Mouse (Mus musculus): ENCODE measurements around the gene Ccnb2. TPM values are rescaled to one million over a fixed set of nuclear protein-coding genes. Genes with fewer than 3 reads are reported as not detected.

Ccnb2 gene
- polyA plus RNA-seq, 1 experiment: not detected

DNA sequence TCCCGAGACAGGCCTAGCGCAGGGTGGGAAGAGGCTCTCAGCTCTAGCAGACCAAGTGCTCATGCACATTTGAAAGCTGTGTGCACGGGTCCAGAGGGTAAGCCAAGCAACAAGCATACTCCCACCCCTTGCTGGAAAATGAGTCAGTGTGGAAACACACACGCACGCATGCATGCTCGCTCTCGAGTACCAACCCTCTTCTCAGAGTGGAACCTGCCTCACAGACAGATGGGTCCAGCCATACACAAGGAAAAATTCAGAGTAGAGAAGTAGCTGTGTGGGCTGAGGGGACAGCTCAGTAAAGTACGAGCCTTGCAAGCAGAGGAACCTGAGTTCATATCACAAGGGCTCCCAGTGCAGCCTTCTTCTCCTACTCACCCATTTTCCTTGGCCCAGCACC is 11.6 kb downstream of the Ccnb2 start:
- Histone ChIP-seq H3K27ac (ENCODE audit: insufficient read depth, low read depth, low read length) (no peak overlapping the region), H3K4me3 (ENCODE audit: insufficient read depth, low read depth, low read length) (no peak overlapping the region), H3K4me1 (ENCODE audit: control insufficient read depth, insufficient read depth, low read length) (peaks cover 12% of the 10 kb centered on the region)
- no peak for TF ChIP-seq POLR2A (IDR thresholded peaks at IDR 0.05; ENCODE audit: insufficient read depth, low read depth, low read length)
- no peak for TF ChIP-seq CTCF (IDR thresholded peaks at IDR 0.05; ENCODE audit: insufficient read depth, low read depth, low read length)
- 73% methylated on average over 8 of the region's 8 CpGs for WGBS

DNA sequence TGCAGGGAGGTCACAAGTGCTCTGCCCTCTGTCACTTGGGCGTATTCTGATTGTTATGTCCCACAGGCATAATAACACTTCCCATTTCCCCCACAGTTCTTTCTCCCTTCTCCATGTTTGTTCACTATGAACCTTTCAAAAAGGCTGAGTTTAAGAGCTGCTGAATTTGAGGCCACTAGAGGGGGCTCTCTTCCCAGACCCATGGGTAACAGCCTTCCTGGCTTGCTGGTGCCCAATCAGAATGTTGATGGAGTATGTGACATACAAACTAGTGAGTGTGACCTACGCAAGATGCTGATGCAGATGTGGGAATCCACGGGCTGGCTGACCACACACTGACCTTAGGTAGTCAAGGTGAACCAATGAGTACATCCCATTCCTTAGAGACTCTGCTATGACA is 12.6 kb downstream of the Ccnb2 start:
- Histone ChIP-seq H3K4me1 (ENCODE audit: control insufficient read depth, insufficient read depth, low read length) (peaks cover 15% of the 10 kb centered on the region), H3K27ac (ENCODE audit: insufficient read depth, low read depth, low read length) (no peak overlapping the region), H3K4me3 (ENCODE audit: insufficient read depth, low read depth, low read length) (no peak overlapping the region)
- TF ChIP-seq CTCF (IDR thresholded peaks at IDR 0.05; ENCODE audit: insufficient read depth, low read depth, low read length): no peak
- TF ChIP-seq POLR2A (IDR thresholded peaks at IDR 0.05; ENCODE audit: insufficient read depth, low read depth, low read length): no peak
- WGBS: 94% methylated on average over 3 of the region's 3 CpGs

DNA sequence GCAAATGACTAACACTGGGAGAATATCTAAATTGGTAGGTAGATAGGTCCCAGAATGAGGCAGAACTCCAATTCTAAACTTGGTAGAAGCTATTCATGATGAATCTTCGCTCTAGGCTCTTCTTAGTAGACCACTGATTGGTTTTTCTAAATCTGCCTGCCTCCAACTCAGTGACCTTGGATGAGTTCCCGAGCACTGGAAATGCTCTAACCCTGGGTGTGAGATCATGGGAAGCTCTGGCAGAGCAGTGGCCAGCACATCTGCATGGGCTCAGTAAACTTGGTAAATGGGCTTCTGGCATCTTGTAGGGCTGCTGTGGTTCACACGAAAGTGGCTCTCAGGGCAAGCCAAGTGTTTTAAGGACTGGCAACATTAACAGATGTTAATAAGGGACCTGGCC is 14.8 kb downstream of the Ccnb2 start:
- TF ChIP-seq CTCF (IDR thresholded peaks at IDR 0.05; ENCODE audit: insufficient read depth, low read depth, low read length) (no peak), POLR2A (IDR thresholded peaks at IDR 0.05; ENCODE audit: insufficient read depth, low read depth, low read length) (no peak)
- 46% methylated on average over 3 of the region's 3 CpGs for WGBS
- Histone ChIP-seq H3K27ac (ENCODE audit: insufficient read depth, low read depth, low read length) (peak overlapping the region; percentile 53; the same call in 1 of the 2 replicates), H3K4me3 (ENCODE audit: insufficient read depth, low read depth, low read length) (no peak overlapping the region), H3K4me1 (ENCODE audit: control insufficient read depth, insufficient read depth, low read length) (peaks cover 15% of the 10 kb centered on the region)

DNA sequence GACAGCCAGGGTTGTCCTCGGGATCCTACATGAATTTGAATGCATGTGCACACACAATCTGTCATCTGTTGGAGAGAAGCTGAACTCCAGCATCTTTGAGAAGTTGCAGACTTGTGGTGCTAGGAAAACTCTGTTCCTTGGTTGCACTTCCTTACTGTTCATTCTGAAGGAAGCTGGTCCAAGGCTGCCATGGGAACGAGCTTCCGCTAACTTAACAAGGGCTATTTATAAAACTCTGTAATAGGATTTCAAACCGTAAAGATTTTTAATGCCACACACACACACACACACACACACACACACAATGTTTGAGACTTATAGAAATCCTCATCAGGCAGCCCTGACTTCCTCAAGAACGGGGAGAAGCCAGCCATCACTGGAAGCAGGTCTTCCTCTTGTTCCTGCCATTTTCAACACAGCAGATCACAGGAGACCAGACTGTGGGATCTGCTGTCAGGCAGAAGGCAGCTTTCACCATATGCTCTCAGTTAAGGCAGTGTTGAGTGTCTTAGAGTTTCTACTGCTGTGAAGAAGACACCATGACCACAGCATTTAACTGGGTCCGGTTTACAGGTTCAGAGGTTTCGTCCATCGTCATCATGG is 19.3 kb downstream of the Ccnb2 start:
- WGBS: 59% methylated on average over 8 of the region's 8 CpGs
- peaks cover 13% of the 10 kb centered on the region for H3K4me1 ChIP-seq (ENCODE audit: control insufficient read depth, insufficient read depth, low read length)
- H3K4me3 ChIP-seq (ENCODE audit: insufficient read depth, low read depth, low read length): no peak overlapping the region
- no peak for TF ChIP-seq CTCF (IDR thresholded peaks at IDR 0.05; ENCODE audit: insufficient read depth, low read depth, low read length)
- TF ChIP-seq POLR2A (IDR thresholded peaks at IDR 0.05; ENCODE audit: insufficient read depth, low read depth, low read length): no peak
- no peak overlapping the region for H3K27ac ChIP-seq (ENCODE audit: insufficient read depth, low read depth, low read length)

DNA sequence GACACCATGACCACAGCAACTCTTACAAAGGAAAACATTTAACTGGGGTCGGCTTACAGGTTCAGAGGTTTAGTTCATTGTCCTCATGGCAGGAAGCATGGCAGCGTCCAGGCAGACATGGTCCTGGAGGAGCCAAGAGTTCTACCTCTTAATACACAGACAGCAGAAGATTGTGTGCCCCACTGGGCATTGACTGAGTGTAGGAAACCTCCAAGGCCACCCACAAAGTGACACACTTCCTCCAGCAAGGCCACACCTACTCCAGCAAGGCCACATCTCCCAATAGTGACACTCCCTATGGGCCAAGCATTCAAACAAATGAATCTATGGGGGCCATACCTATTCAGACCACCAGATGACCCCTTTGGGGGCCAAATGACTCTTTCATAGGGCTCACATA is 25.3 kb downstream of the Ccnb2 start:
- Histone ChIP-seq H3K4me1 (ENCODE audit: control insufficient read depth, insufficient read depth, low read length) (peaks cover 2% of the 10 kb centered on the region; the same call in 1 of the 2 replicates), H3K4me3 (ENCODE audit: insufficient read depth, low read depth, low read length) (no peak overlapping the region), H3K27ac (ENCODE audit: insufficient read depth, low read depth, low read length) (no peak overlapping the region)
- WGBS: 86% methylated on average over 2 of the region's 2 CpGs
- TF ChIP-seq CTCF (IDR thresholded peaks at IDR 0.05; ENCODE audit: insufficient read depth, low read depth, low read length) (no peak), POLR2A (IDR thresholded peaks at IDR 0.05; ENCODE audit: insufficient read depth, low read depth, low read length) (no peak)

DNA sequence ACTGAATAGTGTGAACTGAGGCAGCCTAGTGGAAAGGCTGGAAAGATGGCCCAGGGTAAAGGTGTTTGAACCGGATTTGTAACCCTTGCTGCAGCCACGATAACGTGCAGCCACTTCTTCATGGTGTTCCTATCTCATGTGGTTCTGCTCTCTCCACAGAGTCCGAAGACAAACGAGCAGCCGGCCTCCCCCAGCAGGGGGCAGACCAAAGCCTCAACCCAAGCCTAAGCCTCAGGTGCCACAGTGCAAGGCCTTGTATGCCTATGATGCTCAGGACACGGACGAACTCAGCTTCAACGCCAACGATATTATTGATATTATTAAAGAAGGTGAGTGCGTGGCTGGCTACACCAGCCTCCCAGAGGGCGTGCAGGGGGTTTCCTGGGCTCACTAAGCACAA is 25.7 kb downstream of the Ccnb2 start:
- no peak overlapping the region for H3K27ac ChIP-seq (ENCODE audit: insufficient read depth, low read depth, low read length)
- TF ChIP-seq CTCF (IDR thresholded peaks at IDR 0.05; ENCODE audit: insufficient read depth, low read depth, low read length): 0 out of 2 replicates have a peak, but pooled peaks have one; percentile 5
- no peak for TF ChIP-seq POLR2A (IDR thresholded peaks at IDR 0.05; ENCODE audit: insufficient read depth, low read depth, low read length)
- peaks cover 2% of the 10 kb centered on the region; the same call in 1 of the 2 replicates for H3K4me1 ChIP-seq (ENCODE audit: control insufficient read depth, insufficient read depth, low read length)
- H3K4me3 ChIP-seq (ENCODE audit: insufficient read depth, low read depth, low read length): no peak overlapping the region
- WGBS: 86% methylated on average over 12 of the region's 12 CpGs

DNA sequence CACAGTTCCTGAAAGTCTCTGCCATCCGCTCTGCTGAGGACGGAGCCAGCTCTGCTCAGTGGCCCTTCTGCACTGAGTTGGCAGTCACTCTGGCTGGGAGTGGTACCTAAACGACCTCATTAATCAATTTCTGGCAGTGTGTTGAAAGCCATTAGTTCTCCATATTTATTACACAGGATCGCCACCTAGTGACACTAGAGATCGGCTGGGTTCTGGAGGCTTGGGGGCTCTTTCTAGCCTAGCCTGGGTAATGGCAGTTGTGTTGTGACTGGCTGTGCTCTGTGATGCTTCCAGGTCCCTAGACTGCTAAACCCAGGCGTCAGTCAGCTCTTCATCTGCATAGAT is 28.8 kb downstream of the Ccnb2 start:
- no peak overlapping the region for H3K27ac ChIP-seq (ENCODE audit: insufficient read depth, low read depth, low read length)
- no peak overlapping the region for H3K4me3 ChIP-seq (ENCODE audit: insufficient read depth, low read depth, low read length)
- H3K4me1 ChIP-seq (ENCODE audit: control insufficient read depth, insufficient read depth, low read length): peaks cover 2% of the 10 kb centered on the region; the same call in 1 of the 2 replicates
- TF ChIP-seq POLR2A (IDR thresholded peaks at IDR 0.05; ENCODE audit: insufficient read depth, low read depth, low read length): no peak
- TF ChIP-seq CTCF (IDR thresholded peaks at IDR 0.05; ENCODE audit: insufficient read depth, low read depth, low read length): 0 out of 2 replicates have a peak, but pooled peaks have one; percentile 14
- 13% methylated on average over 6 of the region's 6 CpGs for WGBS

DNA sequence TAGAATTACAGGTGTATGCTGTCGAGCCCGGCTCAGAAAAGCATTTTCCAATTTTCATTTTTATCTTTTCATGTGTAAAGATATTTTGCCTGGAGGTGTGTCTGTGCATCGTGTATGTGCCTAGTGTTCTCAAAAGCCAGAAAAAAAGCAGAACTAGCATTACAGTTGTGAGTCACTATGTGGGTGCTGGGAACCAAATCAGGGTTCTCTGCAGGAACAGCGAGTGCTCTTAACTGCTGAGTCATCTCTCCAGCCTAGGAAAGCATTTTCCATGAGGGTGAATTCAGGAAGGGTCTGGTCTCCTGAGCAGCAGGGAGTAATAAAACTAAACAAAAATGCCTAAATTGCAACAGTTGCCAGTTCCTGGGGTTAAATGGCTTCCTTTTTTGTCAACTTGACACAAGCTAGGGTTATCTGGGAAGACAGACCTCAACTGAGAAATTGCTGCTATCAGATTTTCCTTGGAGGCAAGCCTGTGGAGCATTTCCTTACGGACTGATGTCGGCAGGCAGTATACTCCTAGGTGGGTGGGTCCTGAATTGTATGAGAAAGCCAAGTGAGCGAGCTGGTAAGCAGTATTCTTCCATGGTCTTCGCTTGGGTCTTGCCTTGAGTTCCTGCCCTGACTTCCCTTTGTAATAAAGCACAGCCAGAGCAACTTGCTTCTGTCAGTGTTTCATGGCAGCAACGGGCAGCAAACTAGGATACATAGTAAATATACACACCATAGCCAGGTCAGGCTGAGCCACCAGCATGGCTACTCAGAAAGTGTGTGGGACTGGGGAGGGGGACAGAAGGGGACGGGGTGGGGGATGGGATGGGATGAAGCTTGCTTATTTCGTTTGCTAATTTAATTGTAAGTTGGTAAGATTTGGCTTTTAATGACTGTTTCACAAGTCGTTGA is 29.4 kb downstream of the Ccnb2 start:
- Histone ChIP-seq H3K4me3 (ENCODE audit: insufficient read depth, low read depth, low read length) (no peak overlapping the region), H3K27ac (ENCODE audit: insufficient read depth, low read depth, low read length) (no peak overlapping the region), H3K4me1 (ENCODE audit: control insufficient read depth, insufficient read depth, low read length) (peaks cover 2% of the 10 kb centered on the region; the same call in 1 of the 2 replicates)
- no peak for TF ChIP-seq POLR2A (IDR thresholded peaks at IDR 0.05; ENCODE audit: insufficient read depth, low read depth, low read length)
- TF ChIP-seq CTCF (IDR thresholded peaks at IDR 0.05; ENCODE audit: insufficient read depth, low read depth, low read length): no peak
- 58% methylated on average over 12 of the region's 12 CpGs for WGBS

DNA sequence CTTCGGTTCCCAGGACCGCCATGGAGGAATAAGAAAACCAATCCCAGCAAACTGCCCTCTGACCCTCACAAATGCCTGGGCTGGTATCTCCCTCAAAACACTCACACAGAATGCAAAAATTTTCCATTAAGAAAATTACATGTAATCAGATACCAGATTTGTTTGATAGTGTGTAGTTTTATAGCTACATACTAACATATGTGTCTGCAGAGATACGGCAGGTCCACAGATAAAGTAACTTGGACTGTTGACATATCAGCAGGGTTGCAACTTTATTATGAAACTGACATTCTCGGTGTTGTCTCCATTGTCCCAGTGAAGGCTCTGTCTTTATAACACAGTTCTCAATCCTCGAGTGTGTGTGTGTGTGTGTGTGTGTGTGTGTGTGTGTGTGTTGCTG is 30.3 kb downstream of the Ccnb2 start:
- Histone ChIP-seq H3K27ac (ENCODE audit: insufficient read depth, low read depth, low read length) (no peak overlapping the region), H3K4me1 (ENCODE audit: control insufficient read depth, insufficient read depth, low read length) (peaks cover 2% of the 10 kb centered on the region; the same call in 1 of the 2 replicates), H3K4me3 (ENCODE audit: insufficient read depth, low read depth, low read length) (no peak overlapping the region)
- WGBS: 94% methylated on average over 5 of the region's 5 CpGs
- no peak for TF ChIP-seq POLR2A (IDR thresholded peaks at IDR 0.05; ENCODE audit: insufficient read depth, low read depth, low read length)

Measured in olfactory bulb, adult 2 months (tissue).